Mouse (Mus musculus): Measurements from ENCODE around the gene Selenom.

Selenom gene

GRCm38 (mm10) chr11:3513291-3513690, 1.2 kb upstream of the Selenom start:
- DNase-seq (ENCODE audit: low spot score): no peak

GRCm38 (mm10) chr11:3515216-3515615, 732 bp downstream of the Selenom start:
- DNase-seq (ENCODE audit: low spot score): no peak

GRCm38 (mm10) chr11:3515637-3516036, 1.2 kb downstream of the Selenom start:
- no peak for DNase-seq (ENCODE audit: low spot score)

- no peak for DNase-seq (ENCODE audit: low spot score)
Measured at GRCm38 (mm10) chr11:3516121-3516520, 1.6 kb downstream of the Selenom start.

- no peak for DNase-seq (ENCODE audit: low spot score)
Measured at GRCm38 (mm10) chr11:3516859-3517845, 2.7 kb downstream of the Selenom start.

GRCm38 (mm10) chr11:3517846-3518732, 3.6 kb downstream of the Selenom start:
- no peak for DNase-seq (ENCODE audit: low spot score)

- DNase-seq (ENCODE audit: low spot score): no peak
Measured at GRCm38 (mm10) chr11:3519051-3519726, 4.7 kb downstream of the Selenom start.

GRCm38 (mm10) chr11:3519756-3520398, 5.4 kb downstream of the Selenom start:
- no peak for DNase-seq (ENCODE audit: low spot score)

GRCm38 (mm10) chr11:3520919-3521318, 6.4 kb downstream of the Selenom start:
- no peak for DNase-seq (ENCODE audit: low spot score)

GRCm38 (mm10) chr11:3521339-3522224, 7.1 kb downstream of the Selenom start:
- no peak for DNase-seq (ENCODE audit: low spot score)

- no peak for DNase-seq (ENCODE audit: low spot score)
Measured at GRCm38 (mm10) chr11:3522285-3523000, 8.0 kb downstream of the Selenom start.

- DNase-seq (ENCODE audit: low spot score): no peak
Measured at GRCm38 (mm10) chr11:3523840-3524582, 9.5 kb downstream of the Selenom start.

GRCm38 (mm10) chr11:3525560-3525959, 11.1 kb downstream of the Selenom start:
- DNase-seq (ENCODE audit: low spot score): no peak

GRCm38 (mm10) chr11:3526207-3526606, 11.7 kb downstream of the Selenom start:
- DNase-seq (ENCODE audit: low spot score): no peak

- no peak for DNase-seq (ENCODE audit: low spot score)
Measured at GRCm38 (mm10) chr11:3526979-3527738, 12.7 kb downstream of the Selenom start.

- DNase-seq (ENCODE audit: low spot score): no peak
Measured at GRCm38 (mm10) chr11:3527766-3528165, 13.3 kb downstream of the Selenom start.

GRCm38 (mm10) chr11:3528208-3528607, 13.7 kb downstream of the Selenom start:
- no peak for DNase-seq (ENCODE audit: low spot score)

GRCm38 (mm10) chr11:3529476-3530252, 15.2 kb downstream of the Selenom start:
- DNase-seq (ENCODE audit: low spot score): no peak

Measured in testis, postnatal 14 days (tissue).